Mouse (Mus musculus) bone marrow macrophage, adult 2 months (primary cell): ENCODE results near the gene Vps26c.

Experiments used
- CTCF ChIP-seq: IDR thresholded peaks from 2 replicates; pipeline ENCODE4 v1.5.1; 2012; ENCODE audit warnings: low read depth, mild to moderate bottlenecking, low read length, moderate library complexity
- POLR2A ChIP-seq: IDR thresholded peaks from 2 replicates; pipeline ENCODE4 v1.6.1; 2012; ENCODE audit warnings: mild to moderate bottlenecking, low read depth, low read length, borderline replicate concordance

GRCm38 (mm10) chr16:94449151-94449550 is 77.5 kb downstream of the Vps26c start:
- TF ChIP-seq CTCF = no peak
- no peak for TF ChIP-seq POLR2A
